Mouse (Mus musculus) embryonic facial prominence, embryonic 11.5 days (tissue): ENCODE measurements at regions not wholly inside any gene's neighbourhood (a gene's known extent, or its start where the extent isn't known, plus 50 kb on each side); places are given as distances from the start of the nearest gene placed in this dataset.
"Not testable (repeated sequence)": the region's sequence is repeated elsewhere in the genome, so short reads cannot be mapped to it uniquely, and the experiment has no call there.

Experiments used
- ATAC-seq: fragments of 200-750 bp; cut with Nextera tagmentation; replicated peaks from 2 replicates; pipeline ENCODE4 v1.8.0; 2017; ENCODE audit warnings: low read depth; ENCODE audit not compliant: insufficient number of reproducible peaks, low FRiP score, low TSS enrichment
- DNase-seq: peaks from one replicate; pipeline ENCODE4 v3.0.0-alpha.2; 2015; ENCODE audit warnings: low spot score
- H3K27ac ChIP-seq: fragments of 300-500 bp; sonication (generic); replicated peaks from 2 replicates; pipeline ENCODE4 v1.5.1; 2014; ENCODE audit warnings: mild to moderate bottlenecking, low read depth, low read length, control low read depth
- H3K27me3 ChIP-seq: fragments of 300-500 bp; sonication (generic); 2 replicates; pipeline ENCODE4 v1.6.1; 2014; ENCODE audit warnings: mild to moderate bottlenecking, low read length, moderate library complexity, mixed read lengths; ENCODE audit not compliant: control insufficient read depth, insufficient read depth
- H3K36me3 ChIP-seq: fragments of 300-500 bp; sonication (generic); replicated peaks from 2 replicates; pipeline ENCODE4 v1.6.1; 2014; ENCODE audit warnings: low read depth, mild to moderate bottlenecking, low read length, moderate library complexity, mixed read lengths; ENCODE audit not compliant: control insufficient read depth, insufficient read depth
- H3K4me1 ChIP-seq: fragments of 300-500 bp; sonication (generic); 2 replicates; pipeline ENCODE4 v1.6.1; 2014; ENCODE audit warnings: low read length, mixed read lengths; ENCODE audit not compliant: control insufficient read depth, insufficient read depth
- H3K4me2 ChIP-seq: fragments of 300-500 bp; sonication (generic); 2 replicates; pipeline ENCODE4 v1.6.1; 2014; ENCODE audit warnings: low read depth, mild to moderate bottlenecking, control low read depth, low read length, moderate library complexity
- H3K4me3 ChIP-seq: fragments of 300-500 bp; sonication (generic); 2 replicates; pipeline ENCODE4 v1.5.1; 2014; ENCODE audit warnings: low read depth, low read length, control low read depth
- H3K9ac ChIP-seq: fragments of 300-500 bp; sonication (generic); replicated peaks from 2 replicates; pipeline ENCODE4 v1.6.1; 2014; ENCODE audit warnings: mild to moderate bottlenecking, control low read depth, low read length
- H3K9me3 ChIP-seq: fragments of 300-500 bp; sonication (generic); replicated peaks from 2 replicates; pipeline ENCODE4 v1.6.1; 2016; ENCODE audit warnings: mild to moderate bottlenecking, low read length, inconsistent platforms, mixed read lengths; ENCODE audit not compliant: control insufficient read depth
- WGBS: fragments of 180-500 bp; shearing (Covaris S2); extraction: QIAGEN DNeasy Blood & Tissue Kit; methylation state at CpG from one replicate; pipeline ENCODE4 v1.1.7; 2014; 5-methylcytosine and 5-hydroxymethylcytosine counted together

DNA sequence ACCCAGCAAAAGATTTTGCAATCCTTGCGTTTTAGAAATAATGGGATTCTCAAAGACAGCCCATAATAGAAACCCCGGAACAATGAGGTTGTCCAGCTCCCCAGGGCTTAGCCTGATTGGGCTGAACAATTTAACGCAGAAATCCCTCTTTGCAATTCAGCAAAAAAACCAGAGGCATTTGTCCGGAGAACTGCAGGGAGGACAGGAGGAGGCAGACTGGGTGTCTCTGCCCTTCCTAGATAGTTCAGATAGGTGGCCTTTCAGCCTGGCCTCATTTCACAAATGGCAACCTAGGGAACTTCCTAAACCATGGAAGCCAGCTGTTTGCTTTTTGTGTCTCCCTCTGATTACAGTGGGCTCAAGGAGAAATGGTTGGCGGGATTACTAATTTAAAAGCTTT is 71.0 kb upstream of the Adtrp start:
- H3K27ac ChIP-seq: no peak overlapping the region
- H3K27me3 ChIP-seq: no peaks in the 10 kb centered on the region
- no peaks in the 10 kb centered on the region for H3K4me1 ChIP-seq
- 40% methylated on average over 5 of the region's 5 CpGs for WGBS
- H3K4me2 ChIP-seq: no peak overlapping the region
- DNase-seq (no peak), ATAC-seq (no peak)
- no peak overlapping the region for H3K9ac ChIP-seq
- H3K9me3 ChIP-seq: no peaks in the 10 kb centered on the region
- H3K4me3 ChIP-seq: no peak overlapping the region
- H3K36me3 ChIP-seq: no peaks in the 10 kb centered on the region

- 87% methylated on average over 9 of the region's 9 CpGs for WGBS
- H3K4me2 ChIP-seq, H3K27me3 ChIP-seq, H3K4me1 ChIP-seq, H3K27ac ChIP-seq, DNase-seq, ATAC-seq, H3K9me3 ChIP-seq, H3K9ac ChIP-seq, H3K36me3 ChIP-seq, H3K4me3 ChIP-seq: not testable (repeated sequence)
Measured at GRCm38 (mm10) chr13:41915816-41916215, 68.3 kb upstream of the Adtrp start.

GRCm38 (mm10) chr13:41910736-41911135 is 63.3 kb upstream of the Adtrp start:
- Histone ChIP-seq H3K36me3 (no peaks in the 10 kb centered on the region), H3K4me3 (no peak overlapping the region), H3K27ac (no peak overlapping the region), H3K4me1 (no peaks in the 10 kb centered on the region), H3K9me3 (no peaks in the 10 kb centered on the region), H3K9ac (no peak overlapping the region), H3K4me2 (no peak overlapping the region), H3K27me3 (no peaks in the 10 kb centered on the region)
- no peak for ATAC-seq
- DNase-seq: no peak
- 61% methylated on average over 3 of the region's 3 CpGs for WGBS

DNA sequence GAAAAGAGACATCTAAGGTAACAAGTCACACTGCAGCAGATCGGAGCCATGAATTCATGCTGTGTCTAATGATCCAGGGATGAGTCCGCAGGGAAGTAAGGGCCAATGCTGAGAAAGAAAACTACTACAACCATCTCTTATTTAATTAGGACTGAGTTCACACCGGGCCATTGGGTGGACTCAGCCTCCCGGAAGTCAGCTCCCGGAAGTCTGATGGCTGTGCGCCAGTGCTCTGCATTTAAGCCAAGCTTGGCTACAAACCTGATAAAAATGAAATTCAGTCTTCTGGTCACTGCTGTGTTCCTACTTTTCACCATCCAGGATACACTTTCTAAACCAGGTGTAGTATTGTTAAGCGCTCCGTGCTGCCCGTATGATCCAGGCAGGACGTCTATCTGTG is 62.8 kb upstream of the Adtrp start:
- Histone ChIP-seq H3K9ac (no peak overlapping the region), H3K4me3 (no peak overlapping the region), H3K4me1 (no peaks in the 10 kb centered on the region), H3K27me3 (no peaks in the 10 kb centered on the region), H3K4me2 (no peak overlapping the region), H3K36me3 (no peaks in the 10 kb centered on the region), H3K9me3 (no peaks in the 10 kb centered on the region), H3K27ac (no peak overlapping the region)
- DNase-seq (no peak), ATAC-seq (no peak)
- 84% methylated on average over 10 of the region's 10 CpGs for WGBS

GRCm38 (mm10) chr13:41907027-41907426 is 59.5 kb upstream of the Adtrp start:
- Histone ChIP-seq H3K36me3 (no peaks in the 10 kb centered on the region), H3K4me2 (no peak overlapping the region), H3K27ac (no peak overlapping the region), H3K9me3 (no peaks in the 10 kb centered on the region), H3K27me3 (no peaks in the 10 kb centered on the region), H3K4me3 (no peak overlapping the region), H3K4me1 (no peaks in the 10 kb centered on the region), H3K9ac (no peak overlapping the region)
- WGBS: 85% methylated on average over 2 of the region's 2 CpGs
- DNase-seq: no peak
- no peak for ATAC-seq

GRCm38 (mm10) chr13:41903286-41903685 is 55.8 kb upstream of the Adtrp start:
- Histone ChIP-seq H3K27ac (no peak overlapping the region), H3K9me3 (no peaks in the 10 kb centered on the region), H3K4me3 (no peak overlapping the region), H3K4me2 (no peak overlapping the region), H3K4me1 (no peaks in the 10 kb centered on the region), H3K36me3 (no peaks in the 10 kb centered on the region), H3K9ac (no peak overlapping the region), H3K27me3 (no peaks in the 10 kb centered on the region)
- ATAC-seq (no peak), DNase-seq (no peak)

DNA sequence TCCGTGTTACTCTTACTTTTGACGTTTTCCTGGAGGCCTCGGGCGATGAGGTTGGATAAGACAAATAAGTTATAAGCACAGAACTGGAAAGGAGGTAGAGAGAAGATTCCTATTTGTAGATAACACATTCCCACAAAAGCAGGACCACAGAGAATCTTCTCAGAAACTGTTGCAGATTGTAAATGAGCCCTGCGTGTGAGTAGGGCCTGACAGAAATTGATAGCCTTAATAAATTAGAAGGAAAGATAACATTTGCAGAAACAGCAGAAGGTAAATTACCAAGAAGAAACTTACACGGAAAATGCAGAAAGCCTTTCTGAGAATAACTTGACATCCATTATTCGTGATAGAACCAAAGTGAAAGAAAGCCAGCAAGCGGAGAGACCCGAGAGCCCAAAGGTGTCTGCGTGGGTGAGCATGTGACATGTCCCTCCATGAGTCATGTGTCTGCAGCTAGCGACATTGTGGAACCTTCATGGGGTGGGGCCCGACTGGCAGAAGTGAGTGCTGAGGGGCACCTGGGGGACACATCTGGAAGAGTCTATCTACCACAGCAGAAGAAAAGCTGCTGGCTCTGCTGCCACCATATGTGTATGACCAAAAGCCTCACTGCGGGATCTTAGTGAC is 52.5 kb upstream of the Adtrp start:
- Histone ChIP-seq H3K4me2 (no peak overlapping the region), H3K36me3 (no peaks in the 10 kb centered on the region), H3K27me3 (no peaks in the 10 kb centered on the region), H3K27ac (no peak overlapping the region), H3K9ac (no peak overlapping the region), H3K9me3 (no peaks in the 10 kb centered on the region), H3K4me3 (no peak overlapping the region), H3K4me1 (no peaks in the 10 kb centered on the region)
- WGBS: 92% methylated on average over 13 of the region's 13 CpGs
- ATAC-seq: no peak
- no peak for DNase-seq

- Histone ChIP-seq H3K9ac (no peak overlapping the region), H3K4me3 (no peak overlapping the region), H3K27me3 (no peaks in the 10 kb centered on the region), H3K27ac (no peak overlapping the region), H3K4me1 (no peaks in the 10 kb centered on the region), H3K4me2 (no peak overlapping the region), H3K36me3 (no peaks in the 10 kb centered on the region), H3K9me3 (no peaks in the 10 kb centered on the region)
- WGBS: 83% methylated on average over 7 of the region's 7 CpGs
- no peak for ATAC-seq
- DNase-seq: no peak
Measured at GRCm38 (mm10) chr13:41899281-41899680, 51.8 kb upstream of the Adtrp start.
